Mouse (Mus musculus): ENCODE data around the gene Rimklb. TPM values are rescaled to one million over a fixed set of nuclear protein-coding genes. Genes with fewer than 3 reads are reported as not detected.

Rimklb gene
- polyA plus RNA-seq (2015; fragmentation: Nextera tagmentation; extraction: Ambion mirVana): 0.48 and 0.67 TPM in 2 replicates

GRCm38 (mm10) chr6:122498661-122499060 lies at the start of gene Rimklb:
Rimklb (minus strand) TSS chr6:122498761.

GRCm38 (mm10) chr6:122505545-122505944 lies 7.0 kb upstream of the Rimklb start, which contains the start of gene Mfap5:
Mfap5 (plus strand) TSS chr6:122505845.

Other genes starting within 250 kb of the Rimklb start
- gene Klrg1, start 215.9 kb downstream of the Rimklb start, polyA plus RNA-seq (2015; fragmentation: Nextera tagmentation; extraction: Ambion mirVana): not detected in 2 replicates
- 85.6 and 86.1 TPM in 2 replicates for gene M6pr, start 190.0 kb downstream of the Rimklb start, polyA plus RNA-seq (2015; fragmentation: Nextera tagmentation; extraction: Ambion mirVana)
- 4.8 and 5.7 TPM in 2 replicates for gene Phc1, start 158.2 kb downstream of the Rimklb start, polyA plus RNA-seq (2015; fragmentation: Nextera tagmentation; extraction: Ambion mirVana)
- gene Mfap5, start 7.1 kb upstream of the Rimklb start, polyA plus RNA-seq (2015; fragmentation: Nextera tagmentation; extraction: Ambion mirVana): 291 and 362 TPM in 2 replicates
- gene Aicda, start 55.0 kb upstream of the Rimklb start, polyA plus RNA-seq (2015; fragmentation: Nextera tagmentation; extraction: Ambion mirVana): not detected in 2 replicates
- gene Apobec1, start 103.7 kb upstream of the Rimklb start, polyA plus RNA-seq (2015; fragmentation: Nextera tagmentation; extraction: Ambion mirVana): 4.8 and 7.1 TPM in 2 replicates
- gene Gdf3, start 111.3 kb upstream of the Rimklb start, polyA plus RNA-seq (2015; fragmentation: Nextera tagmentation; extraction: Ambion mirVana): not detected in 2 replicates
- gene Dppa3, start 127.6 kb upstream of the Rimklb start, polyA plus RNA-seq (2015; fragmentation: Nextera tagmentation; extraction: Ambion mirVana): not detected in 2 replicates
- gene Nanog, start 208.7 kb upstream of the Rimklb start, polyA plus RNA-seq (2015; fragmentation: Nextera tagmentation; extraction: Ambion mirVana): 0.24 and 0.58 TPM in 2 replicates

Data from urinary bladder, postnatal 0 days (tissue).